Mouse (Mus musculus) v-Abl transformed pro-B cells (cell line): ENCODE measurements around the gene Rap2c.

ENCODE experiments used
- in situ Hi-C, 2 experiments: fragments of 400-800 bp; cut with MboI; formaldehyde crosslinking; loops; one replicate each; pipeline ENCODE4 v1.15.1; 2025; ENCODE audit not compliant: unreplicated experiment in 2 of 2

The Rap2c gene

GRCm38 (mm10) chrX:50972145-50972544, 45.7 kb downstream of the Rap2c start:
- in situ Hi-C loops: no loop called here

- in situ Hi-C loops: no loop called here
Observed at GRCm38 (mm10) chrX:50969907-50970306, 47.9 kb downstream of the Rap2c start.

- in situ Hi-C loops: no loop called here
Observed at GRCm38 (mm10) chrX:50968157-50968932, 49.5 kb downstream of the Rap2c start.

GRCm38 (mm10) chrX:50965157-50965556, 52.7 kb downstream of the Rap2c start:
- in situ Hi-C loops: no loop called here

GRCm38 (mm10) chrX:50962955-50963354, 54.9 kb downstream of the Rap2c start:
- in situ Hi-C loops: no loop called here
